Mouse (Mus musculus): ENCODE results near the gene Cfap43. TPM values are rescaled to one million over a fixed set of nuclear protein-coding genes. Genes with fewer than 3 reads are reported as not detected.

Cfap43 gene
- polyA plus RNA-seq, 1 experiment from 2014 or later: 0.20 TPM

GRCm38 (mm10) chr19:47900558-47900957 is 18.5 kb downstream of the Cfap43 start:
- peaks cover 36% of the 10 kb centered on the region for H3K36me3 ChIP-seq
- H3K4me2 ChIP-seq: no peak overlapping the region
- H3K27me3 ChIP-seq: no peaks in the 10 kb centered on the region
- WGBS: 76% methylated on average over 10 of the region's 10 CpGs
- H3K9me3 ChIP-seq: no peaks in the 10 kb centered on the region
- H3K9ac ChIP-seq: no peak overlapping the region
- peaks cover 35% of the 10 kb centered on the region for H3K4me1 ChIP-seq
- no peak overlapping the region for H3K27ac ChIP-seq
- ATAC-seq (ENCODE audit: insufficient number of reproducible peaks, insufficient read depth, low FRiP score, low TSS enrichment, low read depth): no peak
- no peak overlapping the region for H3K4me3 ChIP-seq

GRCm38 (mm10) chr19:47900012-47900411 is 19.1 kb downstream of the Cfap43 start:
- Histone ChIP-seq H3K9me3 (no peaks in the 10 kb centered on the region), H3K27ac (no peak overlapping the region), H3K4me1 (peaks cover 30% of the 10 kb centered on the region), H3K36me3 (peaks cover 42% of the 10 kb centered on the region), H3K4me3 (no peak overlapping the region), H3K9ac (no peak overlapping the region), H3K4me2 (no peak overlapping the region), H3K27me3 (no peaks in the 10 kb centered on the region)
- WGBS: 68% methylated on average over 6 of the region's 6 CpGs
- no peak for ATAC-seq (ENCODE audit: insufficient number of reproducible peaks, insufficient read depth, low FRiP score, low TSS enrichment, low read depth)

GRCm38 (mm10) chr19:47898472-47899079 is 20.5 kb downstream of the Cfap43 start:
- 90% methylated on average over 8 of the region's 8 CpGs for WGBS
- no peak overlapping the region for H3K4me2 ChIP-seq
- H3K4me3 ChIP-seq: no peak overlapping the region
- no peaks in the 10 kb centered on the region for H3K9me3 ChIP-seq
- H3K36me3 ChIP-seq: peaks cover 50% of the 10 kb centered on the region
- H3K9ac ChIP-seq: no peak overlapping the region
- ATAC-seq (ENCODE audit: insufficient number of reproducible peaks, insufficient read depth, low FRiP score, low TSS enrichment, low read depth): no peak
- H3K4me1 ChIP-seq: peaks cover 27% of the 10 kb centered on the region
- no peak overlapping the region for H3K27ac ChIP-seq
- H3K27me3 ChIP-seq: no peaks in the 10 kb centered on the region

- Histone ChIP-seq H3K27ac (no peak overlapping the region), H3K9me3 (no peaks in the 10 kb centered on the region), H3K4me3 (no peak overlapping the region), H3K36me3 (peaks cover 51% of the 10 kb centered on the region), H3K9ac (no peak overlapping the region), H3K4me2 (no peak overlapping the region), H3K27me3 (no peaks in the 10 kb centered on the region), H3K4me1 (peaks cover 13% of the 10 kb centered on the region; the same call in 1 of the 2 replicates)
- WGBS: 93% methylated on average over 6 of the region's 6 CpGs
- ATAC-seq (ENCODE audit: insufficient number of reproducible peaks, insufficient read depth, low FRiP score, low TSS enrichment, low read depth): no peak
Measured at GRCm38 (mm10) chr19:47893092-47893491, 26.0 kb downstream of the Cfap43 start.

GRCm38 (mm10) chr19:47891562-47892312 is 27.4 kb downstream of the Cfap43 start:
- Histone ChIP-seq H3K27me3 (no peaks in the 10 kb centered on the region), H3K9me3 (no peaks in the 10 kb centered on the region), H3K36me3 (peaks cover 38% of the 10 kb centered on the region), H3K4me1 (peaks cover 13% of the 10 kb centered on the region; the same call in 1 of the 2 replicates), H3K4me2 (no peak overlapping the region), H3K9ac (no peak overlapping the region), H3K4me3 (no peak overlapping the region), H3K27ac (0 out of 2 replicates have a peak overlapping the region, but pooled peaks have one; percentile 11)
- no peak for ATAC-seq (ENCODE audit: insufficient number of reproducible peaks, insufficient read depth, low FRiP score, low TSS enrichment, low read depth)
- 89% methylated on average over 11 of the region's 11 CpGs for WGBS

GRCm38 (mm10) chr19:47890489-47891130 is 28.5 kb downstream of the Cfap43 start:
- no peak for ATAC-seq (ENCODE audit: insufficient number of reproducible peaks, insufficient read depth, low FRiP score, low TSS enrichment, low read depth)
- Histone ChIP-seq H3K4me1 (peaks cover 13% of the 10 kb centered on the region; the same call in 1 of the 2 replicates), H3K4me2 (no peak overlapping the region), H3K27me3 (no peaks in the 10 kb centered on the region), H3K4me3 (no peak overlapping the region), H3K36me3 (peaks cover 26% of the 10 kb centered on the region), H3K9ac (no peak overlapping the region), H3K27ac (0 out of 2 replicates have a peak overlapping the region, but pooled peaks have one; percentile 22), H3K9me3 (no peaks in the 10 kb centered on the region)
- WGBS: 69% methylated on average over 10 of the region's 10 CpGs

GRCm38 (mm10) chr19:47888037-47888436 is 31.1 kb downstream of the Cfap43 start:
- no peak overlapping the region for H3K9ac ChIP-seq
- peaks cover 4% of the 10 kb centered on the region; the same call in 1 of the 2 replicates for H3K36me3 ChIP-seq
- no peak for ATAC-seq (ENCODE audit: insufficient number of reproducible peaks, insufficient read depth, low FRiP score, low TSS enrichment, low read depth)
- no peaks in the 10 kb centered on the region for H3K27me3 ChIP-seq
- no peaks in the 10 kb centered on the region for H3K9me3 ChIP-seq
- no peak overlapping the region for H3K4me2 ChIP-seq
- 90% methylated on average over 8 of the region's 8 CpGs for WGBS
- no peak overlapping the region for H3K27ac ChIP-seq
- H3K4me1 ChIP-seq: peaks cover 26% of the 10 kb centered on the region
- H3K4me3 ChIP-seq: no peak overlapping the region

- no peaks in the 10 kb centered on the region for H3K36me3 ChIP-seq
- H3K9me3 ChIP-seq: no peaks in the 10 kb centered on the region
- peaks cover 31% of the 10 kb centered on the region for H3K4me1 ChIP-seq
- H3K4me2 ChIP-seq: no peak overlapping the region
- no peak overlapping the region for H3K9ac ChIP-seq
- H3K4me3 ChIP-seq: no peak overlapping the region
- no peak for ATAC-seq (ENCODE audit: insufficient number of reproducible peaks, insufficient read depth, low FRiP score, low TSS enrichment, low read depth)
- H3K27ac ChIP-seq: no peak overlapping the region
- WGBS: 82% methylated on average over 10 of the region's 10 CpGs
- no peaks in the 10 kb centered on the region for H3K27me3 ChIP-seq
Measured at GRCm38 (mm10) chr19:47887417-47887816, 31.7 kb downstream of the Cfap43 start.

GRCm38 (mm10) chr19:47886617-47887016 is 32.5 kb downstream of the Cfap43 start:
- no peaks in the 10 kb centered on the region for H3K9me3 ChIP-seq
- peaks cover 31% of the 10 kb centered on the region for H3K4me1 ChIP-seq
- no peak overlapping the region for H3K4me3 ChIP-seq
- H3K4me2 ChIP-seq: no peak overlapping the region
- H3K36me3 ChIP-seq: no peaks in the 10 kb centered on the region
- no peak overlapping the region for H3K27ac ChIP-seq
- no peak overlapping the region for H3K9ac ChIP-seq
- 69% methylated on average over 7 of the region's 7 CpGs for WGBS
- ATAC-seq (ENCODE audit: insufficient number of reproducible peaks, insufficient read depth, low FRiP score, low TSS enrichment, low read depth): no peak
- H3K27me3 ChIP-seq: no peaks in the 10 kb centered on the region

- H3K4me1 ChIP-seq: peaks cover 24% of the 10 kb centered on the region
- H3K9ac ChIP-seq: no peak overlapping the region
- no peaks in the 10 kb centered on the region for H3K27me3 ChIP-seq
- ATAC-seq (ENCODE audit: insufficient number of reproducible peaks, insufficient read depth, low FRiP score, low TSS enrichment, low read depth): no peak
- WGBS: 88% methylated on average over 11 of the region's 11 CpGs
- no peak overlapping the region for H3K27ac ChIP-seq
- H3K9me3 ChIP-seq: no peaks in the 10 kb centered on the region
- H3K36me3 ChIP-seq: no peaks in the 10 kb centered on the region
- H3K4me3 ChIP-seq: no peak overlapping the region
- no peak overlapping the region for H3K4me2 ChIP-seq
Measured at GRCm38 (mm10) chr19:47885886-47886285, 33.2 kb downstream of the Cfap43 start.

GRCm38 (mm10) chr19:47885191-47885743 is 33.8 kb downstream of the Cfap43 start:
- WGBS: 67% methylated on average over 7 of the region's 7 CpGs
- no peak overlapping the region for H3K4me2 ChIP-seq
- no peaks in the 10 kb centered on the region for H3K27me3 ChIP-seq
- no peak overlapping the region for H3K4me3 ChIP-seq
- no peaks in the 10 kb centered on the region for H3K9me3 ChIP-seq
- H3K4me1 ChIP-seq: peaks cover 22% of the 10 kb centered on the region
- ATAC-seq (ENCODE audit: insufficient number of reproducible peaks, insufficient read depth, low FRiP score, low TSS enrichment, low read depth): no peak
- no peak overlapping the region for H3K9ac ChIP-seq
- H3K27ac ChIP-seq: no peak overlapping the region
- no peaks in the 10 kb centered on the region for H3K36me3 ChIP-seq

All from embryonic facial prominence, embryonic 13.5 days (tissue).